Mouse (Mus musculus) kidney, adult 2 months (tissue): Measurements from ENCODE around the gene Mrm2. TPM values are rescaled to one million over a fixed set of nuclear protein-coding genes. Genes with fewer than 3 reads are reported as not detected.

Experiments
- DNase-seq: peaks from one replicate; pipeline ENCODE4 v3.0.0; 2021
- H3K27ac ChIP-seq: fragments of 200-500 bp; 2 replicates; pipeline ENCODE4 v1.5.1; 2012; ENCODE audit warnings: low read depth, low read length, control low read depth, inconsistent platforms; ENCODE audit not compliant: insufficient read depth
- H3K27me3 ChIP-seq: fragments of 200-500 bp; replicated peaks from 2 replicates; pipeline ENCODE4 v1.6.1; 2012; ENCODE audit warnings: mild to moderate bottlenecking, moderate library complexity, low read length, inconsistent platforms; ENCODE audit not compliant: control insufficient read depth, insufficient read depth
- H3K36me3 ChIP-seq: fragments of 200-500 bp; 2 replicates; pipeline ENCODE4 v1.6.1; 2012; ENCODE audit warnings: mild to moderate bottlenecking, moderate library complexity, low read length, inconsistent platforms; ENCODE audit not compliant: control insufficient read depth, insufficient read depth
- H3K4me1 ChIP-seq: fragments of 200-500 bp; 2 replicates; pipeline ENCODE4 v1.6.1; 2011; ENCODE audit warnings: low read length; ENCODE audit not compliant: control insufficient read depth, insufficient read depth
- H3K4me3 ChIP-seq: fragments of 200-500 bp; 2 replicates; pipeline ENCODE4 v1.5.1; 2011; ENCODE audit warnings: mild to moderate bottlenecking, low read depth, low read length, control low read depth; ENCODE audit not compliant: insufficient read depth
- CTCF ChIP-seq: fragments of 200-500 bp; conservative IDR thresholded peaks from 2 replicates; pipeline ENCODE4 v1.5.1; 2011; ENCODE audit warnings: low read depth, mild to moderate bottlenecking, control low read depth, low read length, moderate library complexity, mixed read lengths; ENCODE audit not compliant: insufficient read depth, insufficient read length
- POLR2A ChIP-seq: fragments of 200-500 bp; IDR thresholded peaks from one replicate; pipeline ENCODE4 v1.6.1; 2011; ENCODE audit warnings: low read depth, low read length, control low read depth
- whole genome bisulfite sequencing: fragments of 180-500 bp; shearing (Covaris S2); methylation state at CpG from one replicate; pipeline ENCODE4 v1.1.7; 2018; 5-methylcytosine and 5-hydroxymethylcytosine counted together
- polyA plus RNA-seq: library from polyadenylated mRNA; depleted of rRNA; stranded (reverse); fragments of >200 nt; gene quantifications from 2 replicates; pipeline ENCODE4 v1.2.3, GENCODE M21; 2012; rRNA removed

Gene Mrm2
- polyA plus RNA-seq, 1 experiment = 15.1 TPM

- Histone ChIP-seq H3K36me3 (no peaks in the 10 kb centered on the region), H3K27me3 (no peaks in the 10 kb centered on the region), H3K27ac (no peak overlapping the region), H3K4me1 (no peaks in the 10 kb centered on the region), H3K4me3 (no peak overlapping the region)
- 93% methylated on average over 2 of the region's 2 CpGs for WGBS
- no peak for TF ChIP-seq POLR2A
- TF ChIP-seq CTCF = no peak
- DNase-seq = peak; percentile 78
Measured at GRCm38 (mm10) chr5:140289161-140289560, 42.5 kb downstream of the Mrm2 start.

DNA sequence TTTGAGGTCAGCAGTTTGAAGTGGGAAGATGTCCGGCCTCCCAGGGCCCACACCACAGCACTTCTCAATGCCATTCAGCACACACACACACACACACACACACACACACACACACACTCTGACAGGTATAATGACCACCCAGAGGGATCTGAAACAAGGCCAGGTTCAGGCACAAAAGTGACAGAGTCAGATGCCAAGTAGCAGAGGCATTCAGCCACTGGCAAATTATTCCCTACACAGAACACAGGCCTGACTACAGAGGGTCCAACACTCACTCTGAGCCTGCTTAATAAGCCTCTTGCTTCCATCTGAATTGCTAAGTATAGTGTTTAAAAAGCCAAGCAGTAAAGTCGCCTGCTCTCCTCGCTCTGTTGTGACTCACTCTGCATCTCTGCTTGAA, 43.4 kb downstream of the Mrm2 start:
- DNase-seq = no peak
- 94% methylated on average over 3 of the region's 3 CpGs for WGBS
- no peak for TF ChIP-seq CTCF
- no peak for TF ChIP-seq POLR2A
- no peak overlapping the region for H3K27ac ChIP-seq
- no peak overlapping the region for H3K4me3 ChIP-seq
- no peaks in the 10 kb centered on the region for H3K36me3 ChIP-seq
- H3K27me3 ChIP-seq = no peaks in the 10 kb centered on the region
- no peaks in the 10 kb centered on the region for H3K4me1 ChIP-seq

GRCm38 (mm10) chr5:140284761-140285160, 46.9 kb downstream of the Mrm2 start:
- no peak for TF ChIP-seq POLR2A
- no peaks in the 10 kb centered on the region for H3K4me1 ChIP-seq
- no peak overlapping the region for H3K27ac ChIP-seq
- H3K36me3 ChIP-seq = no peaks in the 10 kb centered on the region
- no peak overlapping the region for H3K4me3 ChIP-seq
- no peak for DNase-seq
- no peaks in the 10 kb centered on the region for H3K27me3 ChIP-seq
- 94% methylated on average over 2 of the region's 2 CpGs for WGBS

- WGBS = 92% methylated on average over 2 of the region's 2 CpGs
- TF ChIP-seq CTCF (no peak), POLR2A (no peak)
- no peaks in the 10 kb centered on the region for H3K4me1 ChIP-seq
Measured at GRCm38 (mm10) chr5:140284011-140284410, 47.7 kb downstream of the Mrm2 start.

DNA sequence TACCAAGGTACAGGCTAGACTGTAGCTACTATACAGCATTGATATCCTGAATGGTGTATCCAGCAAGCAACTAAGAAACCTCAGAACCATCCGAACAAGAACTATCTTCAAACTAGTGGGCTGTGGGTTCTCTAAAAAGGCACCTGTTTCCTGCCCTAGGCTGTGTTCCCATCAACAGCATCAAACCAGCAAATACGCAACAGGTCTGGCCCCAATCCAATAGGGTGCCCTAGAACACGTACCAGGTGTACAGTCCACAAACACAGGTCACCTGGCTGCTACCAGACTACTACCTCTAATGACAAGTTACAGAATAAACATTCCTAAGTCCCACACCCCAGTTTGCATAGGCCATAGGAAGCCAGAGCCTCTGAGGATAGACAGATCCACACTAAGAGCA, 48.8 kb downstream of the Mrm2 start:
- WGBS = 85% methylated on average over 3 of the region's 3 CpGs
- no peaks in the 10 kb centered on the region for H3K27me3 ChIP-seq
- no peak overlapping the region for H3K27ac ChIP-seq
- no peak overlapping the region for H3K4me3 ChIP-seq
- no peaks in the 10 kb centered on the region for H3K36me3 ChIP-seq
- DNase-seq = no peak
- no peak for TF ChIP-seq POLR2A
- no peak for TF ChIP-seq CTCF
- H3K4me1 ChIP-seq = no peaks in the 10 kb centered on the region

More at GRCm38 (mm10) chr5:140284011-140284410, 47.7 kb downstream of the Mrm2 start:
- Histone ChIP-seq H3K27ac (no peak overlapping the region), H3K4me3 (no peak overlapping the region), H3K36me3 (no peaks in the 10 kb centered on the region), H3K27me3 (no peaks in the 10 kb centered on the region)
- DNase-seq = no peak

GRCm38 (mm10) chr5:140282376-140282775, 49.3 kb downstream of the Mrm2 start:
- no peak overlapping the region for H3K4me3 ChIP-seq
- WGBS = 69% methylated on average over 8 of the region's 8 CpGs
- H3K36me3 ChIP-seq = no peaks in the 10 kb centered on the region
- no peaks in the 10 kb centered on the region for H3K27me3 ChIP-seq
- no peaks in the 10 kb centered on the region for H3K4me1 ChIP-seq
- peak; percentile 90 for DNase-seq
- TF ChIP-seq POLR2A (no peak), CTCF (0 out of 2 replicates have a peak, but pooled peaks have one; percentile 10)
- H3K27ac ChIP-seq = no peak overlapping the region

- Histone ChIP-seq H3K36me3 (no peaks in the 10 kb centered on the region), H3K4me3 (no peak overlapping the region), H3K27ac (no peak overlapping the region), H3K4me1 (no peaks in the 10 kb centered on the region), H3K27me3 (no peaks in the 10 kb centered on the region)
- 80% methylated on average over 9 of the region's 9 CpGs for WGBS
- no peak for DNase-seq
- TF ChIP-seq POLR2A = no peak
- no peak for TF ChIP-seq CTCF
Measured at GRCm38 (mm10) chr5:140280205-140280604, 51.5 kb downstream of the Mrm2 start.

Other genes starting within 250 kb of the Mrm2 start
- 12.6 and 14.2 TPM in 2 replicates for gene Mad1l1, start 10.3 kb downstream of the Mrm2 start, polyA plus RNA-seq
- gene Nudt1, start 10.2 kb downstream of the Mrm2 start, polyA plus RNA-seq = 17.9 and 20.4 TPM in 2 replicates
- 77.5 and 79.7 TPM in 2 replicates for gene Snx8, start 57.4 kb upstream of the Mrm2 start, polyA plus RNA-seq
- 73.5 and 76.0 TPM in 2 replicates for gene Eif3b, start 87.4 kb upstream of the Mrm2 start, polyA plus RNA-seq
- gene Gm4869, start 113.7 kb upstream of the Mrm2 start, polyA plus RNA-seq = 0.03 TPM in 1 of 2 replicates, not detected in the other
- 6.7 and 8.3 TPM in 2 replicates for gene Chst12, start 173.7 kb upstream of the Mrm2 start, polyA plus RNA-seq
- gene Grifin, start 233.2 kb upstream of the Mrm2 start, polyA plus RNA-seq = not detected in 2 replicates